Mouse (Mus musculus): ENCODE results near the gene Lrmp. TPM values are rescaled to one million over a fixed set of nuclear protein-coding genes. Genes with fewer than 3 reads are reported as not detected.

The Lrmp gene
- polyA plus RNA-seq, 1 experiment from 2014 or later = 1.4 TPM

DNA sequence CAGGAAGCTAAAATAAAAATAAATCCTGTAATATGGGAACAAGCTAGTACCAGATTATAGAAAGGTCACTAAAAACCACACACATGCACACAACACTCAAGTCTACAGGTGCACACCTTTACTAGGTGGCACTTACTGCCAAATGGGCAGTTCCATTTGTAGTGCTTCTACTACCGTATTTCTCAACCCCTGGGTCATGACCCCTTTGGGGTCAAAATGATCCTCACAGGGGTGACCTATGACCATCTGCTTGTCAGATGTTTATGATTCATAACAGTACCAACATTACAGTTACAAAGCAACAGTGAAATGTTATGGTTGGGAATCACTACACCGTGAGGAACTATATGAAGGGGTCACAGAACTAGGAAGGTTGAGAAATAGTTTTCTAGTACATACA lies 98.5 kb downstream of the Lrmp start:
- Histone ChIP-seq H3K4me1 (ENCODE audit: insufficient read depth) (peaks cover 10% of the 10 kb centered on the region), H3K4me2 (no peak overlapping the region), H3K27me3 (ENCODE audit: insufficient read depth, low read length) (no peaks in the 10 kb centered on the region), H3K9me3 (ENCODE audit: low read depth, low read length) (no peaks in the 10 kb centered on the region), H3K9ac (no peak overlapping the region), H3K4me3 (ENCODE audit: low read depth, low read length) (no peak overlapping the region), H3K27ac (ENCODE audit: low read depth) (no peak overlapping the region), H3K36me3 (ENCODE audit: insufficient read depth) (peaks cover 19% of the 10 kb centered on the region)
- no peak for DNase-seq
- ATAC-seq (ENCODE audit: insufficient read depth) = no peak
- 66% methylated on average over 2 of the region's 2 CpGs for WGBS
- TF ChIP-seq CTCF (IDR thresholded peaks at IDR 0.05; ENCODE audit: low read depth) = no peak

DNA sequence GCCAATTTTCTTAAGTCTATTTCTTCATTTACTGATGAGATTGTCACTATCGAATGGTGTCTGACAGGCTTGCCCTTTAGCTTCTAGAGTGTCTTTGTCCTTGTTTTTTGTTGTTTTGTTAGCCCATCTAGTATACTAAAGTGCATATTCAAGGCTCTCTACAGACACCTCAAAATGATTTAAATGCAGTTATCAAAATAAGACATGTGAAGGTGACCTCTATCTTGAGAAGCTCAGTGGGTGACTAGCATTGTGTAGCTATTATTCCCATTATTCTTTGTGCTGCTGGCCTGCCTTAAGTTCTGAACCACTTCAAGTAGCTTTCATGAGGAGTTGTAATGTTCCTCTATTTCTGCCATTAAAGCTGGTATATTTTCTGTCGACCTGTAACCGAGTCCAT lies 100.4 kb downstream of the Lrmp start:
- WGBS = 81% methylated on average over 3 of the region's 3 CpGs
- Histone ChIP-seq H3K27ac (ENCODE audit: low read depth) (no peak overlapping the region), H3K9ac (no peak overlapping the region), H3K27me3 (ENCODE audit: insufficient read depth, low read length) (no peaks in the 10 kb centered on the region), H3K36me3 (ENCODE audit: insufficient read depth) (peaks cover 32% of the 10 kb centered on the region), H3K4me2 (no peak overlapping the region), H3K4me3 (ENCODE audit: low read depth, low read length) (no peak overlapping the region), H3K9me3 (ENCODE audit: low read depth, low read length) (no peaks in the 10 kb centered on the region), H3K4me1 (ENCODE audit: insufficient read depth) (peaks cover 6% of the 10 kb centered on the region)
- no peak for DNase-seq
- ATAC-seq (ENCODE audit: insufficient read depth) = no peak
- no peak for TF ChIP-seq CTCF (IDR thresholded peaks at IDR 0.05; ENCODE audit: low read depth)

DNA sequence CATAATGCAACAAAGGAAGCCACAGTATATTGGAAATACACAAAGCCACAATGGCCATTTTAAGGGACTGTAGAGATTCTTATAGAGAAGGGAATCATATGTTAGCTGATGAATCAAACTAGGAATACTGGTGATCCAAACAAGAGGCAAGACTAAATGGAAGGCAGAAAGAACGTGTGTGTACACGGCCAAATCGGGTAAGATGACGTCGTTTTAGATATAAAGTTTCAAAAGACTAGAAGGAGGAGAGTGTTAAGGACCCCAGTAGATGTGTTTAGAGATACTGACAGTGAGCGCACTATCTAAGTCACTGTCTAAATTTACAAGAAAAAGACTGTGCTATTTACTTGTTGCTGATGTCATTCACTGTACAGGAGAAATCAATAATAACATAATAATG lies 108.8 kb downstream of the Lrmp start:
- Histone ChIP-seq H3K27me3 (ENCODE audit: insufficient read depth, low read length) (no peaks in the 10 kb centered on the region), H3K9me3 (ENCODE audit: low read depth, low read length) (no peaks in the 10 kb centered on the region), H3K27ac (ENCODE audit: low read depth) (no peak overlapping the region), H3K4me2 (no peak overlapping the region), H3K4me3 (ENCODE audit: low read depth, low read length) (no peak overlapping the region), H3K9ac (no peak overlapping the region), H3K4me1 (ENCODE audit: insufficient read depth) (no peaks in the 10 kb centered on the region), H3K36me3 (ENCODE audit: insufficient read depth) (peaks cover 42% of the 10 kb centered on the region)
- DNase-seq (no peak), ATAC-seq (ENCODE audit: insufficient read depth) (no peak)
- TF ChIP-seq CTCF (IDR thresholded peaks at IDR 0.05; ENCODE audit: low read depth) = no peak
- 88% methylated on average over 6 of the region's 6 CpGs for WGBS

Other genes with a start within 250 kb of the Lrmp start
- 13.6 and 14.9 TPM in 2 replicates for gene Bcat1, start 39.5 kb upstream of the Lrmp start, polyA plus RNA-seq (2014; fragmentation: Nextera tagmentation; extraction: Ambion mirVana)
- gene Casc1, start 95.4 kb downstream of the Lrmp start, polyA plus RNA-seq (2014; fragmentation: Nextera tagmentation; extraction: Ambion mirVana) = 0.50 and 0.77 TPM in 2 replicates
- 23.9 and 24.5 TPM in 2 replicates for gene Etfrf1, start 95.5 kb downstream of the Lrmp start, polyA plus RNA-seq (2014; fragmentation: Nextera tagmentation; extraction: Ambion mirVana)
- 110 and 116 TPM in 2 replicates for gene Kras, start 134.6 kb downstream of the Lrmp start, polyA plus RNA-seq (2014; fragmentation: Nextera tagmentation; extraction: Ambion mirVana)